ENCODE assay signal across 21 mouse cellular contexts in the genomic region with DNA sequence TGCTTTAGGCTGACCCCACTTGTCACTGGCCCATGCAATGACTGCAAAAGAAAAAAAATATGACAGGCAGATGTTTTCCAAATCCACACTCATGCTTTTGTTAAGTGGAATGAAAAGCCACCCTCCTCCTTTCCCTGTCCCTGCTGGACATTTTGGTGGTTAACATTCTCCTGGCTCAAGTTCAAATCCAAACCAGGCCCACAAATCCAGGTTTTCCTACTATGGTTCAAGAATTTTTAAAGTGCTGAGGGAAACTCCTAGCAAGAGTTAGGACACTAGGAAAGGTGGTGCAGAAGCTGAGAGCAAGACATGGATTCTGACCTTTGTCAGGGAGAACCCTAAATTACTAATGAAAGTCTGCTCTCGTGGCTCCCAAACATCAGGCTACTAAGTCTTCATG.
DNase-seq lines count a peak whose midpoint lies in the region; ATAC-seq and TF ChIP-seq lines count a peak whose summit lies in the region.
"Had no signal": no experiment of that assay in that cellular context is flagged by ENCODE, and none has a peak within 500 bp of the region (broad histone marks: within the 10 kb centered on the region; RNA-seq: fewer than 3 reads in every experiment).

No protein-coding gene starts in this region.

- H3K4me1 ChIP-seq in intestine, embryonic 14.5 days (replicated peaks; ENCODE audit: control insufficient read depth, insufficient read depth, low read length) = no peaks in the 10 kb centered on the region
- H3K4me1 ChIP-seq in intestine, postnatal 0 days (replicated peaks; ENCODE audit: control insufficient read depth, insufficient read depth, low read length) = no peaks in the 10 kb centered on the region
- peaks cover 4% of the 10 kb centered on the region; the same call in 1 of the 2 replicates for H3K4me1 ChIP-seq in midbrain, embryonic 11.5 days (ENCODE audit: control insufficient read depth, insufficient read depth, low read length)
- H3K4me1 ChIP-seq in midbrain, postnatal 0 days (ENCODE audit: insufficient read depth, low read length) = peaks cover 6% of the 10 kb centered on the region; the same call in 1 of the 2 replicates

- 62% methylated on average over 1 of the region's 1 CpGs for WGBS in intestine, embryonic 14.5 days
- 81% methylated on average over 1 of the region's 1 CpGs for WGBS in intestine, postnatal 0 days
- 86% methylated on average over 1 of the region's 1 CpGs for WGBS in midbrain, embryonic 11.5 days
- WGBS in midbrain, postnatal 0 days = 83% methylated on average over 1 of the region's 1 CpGs

- no peak overlapping the region for H3K9ac ChIP-seq in intestine, embryonic 14.5 days (ENCODE audit: low read length)
- no peak overlapping the region for H3K9ac ChIP-seq in intestine, postnatal 0 days (ENCODE audit: low read depth, low read length)
- H3K9ac ChIP-seq in midbrain, embryonic 11.5 days (ENCODE audit: low read length) = no peak overlapping the region
- no peak overlapping the region for H3K9ac ChIP-seq in midbrain, postnatal 0 days (replicated peaks; ENCODE audit: low read length, poor library complexity, severe bottlenecking)

- no peak overlapping the region for H3K27ac ChIP-seq in intestine, embryonic 14.5 days (ENCODE audit: low read depth)
- no peak overlapping the region for H3K27ac ChIP-seq in intestine, postnatal 0 days (ENCODE audit: low read depth, low read length)
- no peak overlapping the region for H3K27ac ChIP-seq in midbrain, embryonic 11.5 days (ENCODE audit: low read depth, low read length)
- no peak overlapping the region for H3K27ac ChIP-seq in midbrain, postnatal 0 days (ENCODE audit: low read depth, low read length)

- no peaks in the 10 kb centered on the region for H3K36me3 ChIP-seq in intestine, embryonic 14.5 days (ENCODE audit: control insufficient read depth, insufficient read depth, low read length)
- H3K36me3 ChIP-seq in intestine, postnatal 0 days (ENCODE audit: control insufficient read depth, insufficient read depth) = no peaks in the 10 kb centered on the region
- H3K36me3 ChIP-seq in midbrain, embryonic 11.5 days (ENCODE audit: control insufficient read depth, insufficient read depth, low read length) = no peaks in the 10 kb centered on the region
- H3K36me3 ChIP-seq in midbrain, postnatal 0 days (ENCODE audit: insufficient read depth, low read length) = no peaks in the 10 kb centered on the region
- H3K36me3 ChIP-seq: G1E had no signal

- no peak for ATAC-seq in intestine, embryonic 14.5 days (replicated peaks; ENCODE audit: low FRiP score, low TSS enrichment, low read depth)
- ATAC-seq in intestine, postnatal 0 days = no peak
- no peak for ATAC-seq in midbrain, embryonic 11.5 days (ENCODE audit: low FRiP score)
- no peak for ATAC-seq in midbrain, postnatal 0 days (ENCODE audit: low FRiP score)
- ATAC-seq: activated CD4-positive, CD25-positive, alpha-beta regulatory T cell, adult 4 months; CD4-positive, CD25-positive, alpha-beta regulatory T cell, adult 4 months; Patski had no signal

- H3K4me2 ChIP-seq in intestine, embryonic 14.5 days (ENCODE audit: low read length) = no peak overlapping the region
- no peak overlapping the region for H3K4me2 ChIP-seq in intestine, postnatal 0 days (replicated peaks; ENCODE audit: low read depth)
- no peak overlapping the region for H3K4me2 ChIP-seq in midbrain, embryonic 11.5 days
- H3K4me2 ChIP-seq in midbrain, postnatal 0 days (ENCODE audit: low read depth, low read length, poor library complexity, severe bottlenecking) = no peak overlapping the region

- no peaks in the 10 kb centered on the region for H3K9me3 ChIP-seq in intestine, embryonic 14.5 days (ENCODE audit: control insufficient read depth, low read length)
- H3K9me3 ChIP-seq in intestine, postnatal 0 days (ENCODE audit: control insufficient read depth) = no peaks in the 10 kb centered on the region
- H3K9me3 ChIP-seq in midbrain, embryonic 11.5 days (ENCODE audit: control insufficient read depth, low read length) = no peaks in the 10 kb centered on the region
- H3K9me3 ChIP-seq in midbrain, postnatal 0 days (ENCODE audit: low read length) = no peaks in the 10 kb centered on the region

- H3K27me3 ChIP-seq in intestine, embryonic 14.5 days (replicated peaks; ENCODE audit: control insufficient read depth, insufficient read depth, low read length) = no peaks in the 10 kb centered on the region
- H3K27me3 ChIP-seq in intestine, postnatal 0 days (replicated peaks; ENCODE audit: control insufficient read depth, insufficient read depth, low read length) = no peaks in the 10 kb centered on the region
- H3K27me3 ChIP-seq in midbrain, embryonic 11.5 days (ENCODE audit: control insufficient read depth, insufficient read depth, low read length) = no peaks in the 10 kb centered on the region
- no peaks in the 10 kb centered on the region for H3K27me3 ChIP-seq in midbrain, postnatal 0 days (ENCODE audit: insufficient read depth, low read length)
- H3K27me3 ChIP-seq: CH12.LX, Patski had no signal

- no peak for TF ChIP-seq CTCF in intestine, postnatal 0 days (IDR thresholded peaks at IDR 0.05; ENCODE audit: low read depth)
- TF ChIP-seq CTCF in midbrain, postnatal 0 days (IDR thresholded peaks at IDR 0.05) = no peak

- H3K4me3 ChIP-seq in intestine, embryonic 14.5 days (ENCODE audit: low read depth, low read length) = no peak overlapping the region
- H3K4me3 ChIP-seq in intestine, postnatal 0 days (ENCODE audit: low read depth, low read length) = no peak overlapping the region
- no peak overlapping the region for H3K4me3 ChIP-seq in midbrain, embryonic 11.5 days (ENCODE audit: low read depth, low read length)
- no peak overlapping the region for H3K4me3 ChIP-seq in midbrain, postnatal 0 days (ENCODE audit: low read depth, low read length)

- intact Hi-C loops in heart, postnatal 36 days (cut with DNase I) = no loop called here

- DNase-seq in heart, adult 11 months = peak; percentile 52
- no peak for DNase-seq in heart, postnatal 36 days
- peak; percentile 35 for DNase-seq in intestine, embryonic 14.5 days (ENCODE audit: low spot score)
- DNase-seq in midbrain, embryonic 11.5 days (ENCODE audit: low spot score, missing footprints) = peak; percentile 57
- no peak for DNase-seq in midbrain, postnatal 0 days (ENCODE audit: low spot score)
- DNase-seq: adrenal gland, adult 2 months; adrenal gland, adult 8-10 months; adrenal gland, postnatal 10 days; adrenal gland, postnatal 14 days; adrenal gland, postnatal 25 days; adrenal gland, postnatal 36 days; B cell, adult 2 months; cerebellum, adult 11 months; cerebellum, adult 11-12 months; cerebellum, adult 18-20 months had no signal

Comparison
In these comparisons a context has a peak if more than half of its experiments do, and no peak if none do; other contexts are left out.
1. DNase-seq: peak in heart, adult 11 months (single experiment), intestine, embryonic 14.5 days (single experiment) and midbrain, embryonic 11.5 days (single experiment); none in heart, postnatal 36 days (0 of 2) and midbrain, postnatal 0 days (single experiment).